In genomic region chr17:78198820-78199219, GRCm38 (mm10) we compare ENCODE assay signal across 9 mouse cellular contexts. TPM values are rescaled to one million over a fixed set of nuclear protein-coding genes. Genes with fewer than 3 reads are reported as not detected.
DNase-seq lines count a peak whose midpoint lies in the region; ATAC-seq and TF ChIP-seq lines count a peak whose summit lies in the region.
"Had no signal": no experiment of that assay in that cellular context is flagged by ENCODE, and none has a peak within 500 bp of the region (broad histone marks: within the 10 kb centered on the region; RNA-seq: fewer than 3 reads in every experiment).

No protein-coding gene starts in this region.

- DNase-seq in cerebellum, adult 9-10 months, result peak; percentile 55
- DNase-seq in cerebellum, postnatal 36 days, result no peak
- no peak for DNase-seq in lung, embryonic 14.5 days
- no peak for DNase-seq in lung, postnatal 36 days
- peak; percentile 21 for DNase-seq in limb, embryonic 11.5 days (ENCODE audit: low spot score)
- no peak for DNase-seq in layer of hippocampus, postnatal 10 days (ENCODE audit: low spot score in 2 of 2)
- DNase-seq: right cerebral cortex, postnatal 14 days had no signal

- 11% methylated on average over 4 of the region's 4 CpGs for WGBS in lung, embryonic 14.5 days
- 5% methylated on average over 4 of the region's 4 CpGs for WGBS in limb, embryonic 11.5 days
- WGBS in stomach, embryonic 14.5 days, result 13% methylated on average over 4 of the region's 4 CpGs

- H3K9ac ChIP-seq in lung, embryonic 14.5 days, result no peak overlapping the region
- no peak overlapping the region for H3K9ac ChIP-seq in limb, embryonic 11.5 days (ENCODE audit: low read length)
- no peak overlapping the region for H3K9ac ChIP-seq in stomach, embryonic 14.5 days (replicated peaks; ENCODE audit: low read depth, low read length)

- no peak overlapping the region for H3K27ac ChIP-seq in lung, embryonic 14.5 days (ENCODE audit: low read depth)
- H3K27ac ChIP-seq in limb, embryonic 11.5 days (replicated peaks; ENCODE audit: low read depth, low read length), result no peak overlapping the region
- H3K27ac ChIP-seq in stomach, embryonic 14.5 days (ENCODE audit: low read length), result no peak overlapping the region

- H3K4me2 ChIP-seq in lung, embryonic 14.5 days, result peak overlapping the region; percentile 94
- peak overlapping the region; percentile 98; the same call in 1 of the 2 replicates for H3K4me2 ChIP-seq in limb, embryonic 11.5 days (ENCODE audit: low read depth, severe bottlenecking)
- H3K4me2 ChIP-seq in stomach, embryonic 14.5 days (replicated peaks; ENCODE audit: low read depth, low read length), result peak overlapping the region; percentile 95

- ATAC-seq in lung, embryonic 14.5 days (ENCODE audit: insufficient read depth), result no peak
- ATAC-seq in limb, embryonic 11.5 days (ENCODE audit: insufficient number of reproducible peaks, low FRiP score, low TSS enrichment, low read depth), result no peak
- ATAC-seq in stomach, embryonic 14.5 days (ENCODE audit: insufficient number of reproducible peaks, insufficient read depth, low FRiP score, low read depth), result no peak
- ATAC-seq in activated CD4-positive, CD25-positive, alpha-beta regulatory T cell, adult 4 months, result no peak

- H3K36me3 ChIP-seq in lung, embryonic 14.5 days (ENCODE audit: insufficient read depth), result no peaks in the 10 kb centered on the region
- H3K36me3 ChIP-seq in limb, embryonic 11.5 days (ENCODE audit: control insufficient read depth, insufficient read depth, low read length), result no peaks in the 10 kb centered on the region
- H3K36me3 ChIP-seq in stomach, embryonic 14.5 days (ENCODE audit: control insufficient read depth, insufficient read depth, low read length), result no peaks in the 10 kb centered on the region

- H3K4me1 ChIP-seq in lung, embryonic 14.5 days (ENCODE audit: insufficient read depth), result peaks cover 3% of the 10 kb centered on the region; the same call in 1 of the 2 replicates
- H3K4me1 ChIP-seq in limb, embryonic 11.5 days (ENCODE audit: control insufficient read depth, insufficient read depth, low read length), result peaks cover 5% of the 10 kb centered on the region; the same call in 1 of the 2 replicates
- H3K4me1 ChIP-seq in stomach, embryonic 14.5 days (ENCODE audit: control insufficient read depth, insufficient read depth, low read length), result peaks cover 12% of the 10 kb centered on the region

- no peak for TF ChIP-seq CTCF in lung, embryonic 14.5 days (IDR thresholded peaks at IDR 0.05; ENCODE audit: low read depth)

- H3K27me3 ChIP-seq in lung, embryonic 14.5 days (ENCODE audit: insufficient read depth, low read length), result peaks cover 24% of the 10 kb centered on the region; the same call in 1 of the 2 replicates
- H3K27me3 ChIP-seq in limb, embryonic 11.5 days (ENCODE audit: control insufficient read depth, insufficient read depth, low read length), result 0 out of 2 replicates have a peak, but pooled peaks cover 3% of the 10 kb centered on the region
- no peaks in the 10 kb centered on the region for H3K27me3 ChIP-seq in stomach, embryonic 14.5 days (ENCODE audit: control insufficient read depth, insufficient read depth, low read length)

- no peaks in the 10 kb centered on the region for H3K9me3 ChIP-seq in lung, embryonic 14.5 days (ENCODE audit: low read depth, low read length)
- no peaks in the 10 kb centered on the region for H3K9me3 ChIP-seq in limb, embryonic 11.5 days (ENCODE audit: control insufficient read depth, low read length)
- H3K9me3 ChIP-seq in stomach, embryonic 14.5 days (ENCODE audit: control insufficient read depth, low read depth, low read length), result no peaks in the 10 kb centered on the region

- no peak overlapping the region for H3K4me3 ChIP-seq in lung, embryonic 14.5 days (ENCODE audit: low read depth, low read length)
- H3K4me3 ChIP-seq in limb, embryonic 11.5 days (ENCODE audit: low read depth, low read length), result no peak overlapping the region
- peak overlapping the region; percentile 66 for H3K4me3 ChIP-seq in stomach, embryonic 14.5 days (ENCODE audit: low read depth, low read length)

RNA-seq across cellular contexts. Expression of gene Crim1, which starts 1.2 kb away (rescaled TPM):
- 3.1 and 5.7 TPM in 2 replicates for polyA plus RNA-seq in lung, embryonic 14.5 days (2014; fragmentation: Nextera tagmentation; extraction: Ambion mirVana)
- 3.5 and 4.9 TPM in 2 replicates for polyA plus RNA-seq in limb, embryonic 11.5 days (2014; fragmentation: Nextera tagmentation; extraction: Ambion mirVana)
- 4.9 and 7.4 TPM in 2 replicates for polyA plus RNA-seq in stomach, embryonic 14.5 days (2014; fragmentation: Nextera tagmentation; extraction: Ambion mirVana)
- 1 to 10 TPM; 5.6 to 7.7 TPM for polyA plus RNA-seq in activated CD4-positive, CD25-positive, alpha-beta regulatory T cell, adult 4 months (2017; shearing (Covaris generic))
- 100 to 1,000 TPM in 1 of 2 experiments, 10 to 100 TPM in 1; 96.7 to 108 TPM for total RNA-seq in layer of hippocampus, postnatal 10 days (2021)

Comparison
In these comparisons a context has a peak if more than half of its experiments do, and no peak if none do; other contexts are left out.
1. DNase-seq: peak in cerebellum, adult 9-10 months (single experiment) and limb, embryonic 11.5 days (single experiment); none in cerebellum, postnatal 36 days (0 of 2), lung, embryonic 14.5 days (single experiment), lung, postnatal 36 days (single experiment) and layer of hippocampus, postnatal 10 days (0 of 2).
2. Peak in every context shown above with its lines, with median percentiles within 50 percentile points of each other: H3K4me2 ChIP-seq.